Mouse (Mus musculus) cerebellum, adult 2 months (tissue): ENCODE results near the gene Serpinb2. TPM values are rescaled to one million over a fixed set of nuclear protein-coding genes. Genes with fewer than 3 reads are reported as not detected.
A peak's percentile ranks its signal among the peaks of the same experiment; 100 is the strongest.

Source experiments
- DNase-seq, 2 experiments: peaks; one replicate each; pipeline ENCODE4 v3.0.0; 2021
- H3K27ac ChIP-seq: fragments of 200-500 bp; 2 replicates; pipeline ENCODE4 v1.5.1; 2012; ENCODE audit warnings: low read length, control low read depth, inconsistent platforms; ENCODE audit not compliant: insufficient read depth
- H3K27me3 ChIP-seq: fragments of 200-500 bp; 2 replicates; pipeline ENCODE4 v1.6.1; 2012; ENCODE audit warnings: inconsistent platforms, mild to moderate bottlenecking, low read length, moderate library complexity; ENCODE audit not compliant: control insufficient read depth, insufficient read depth
- H3K4me1 ChIP-seq: fragments of 200-500 bp; 2 replicates; pipeline ENCODE4 v1.6.1; 2011; ENCODE audit warnings: low read length; ENCODE audit not compliant: control insufficient read depth, insufficient read depth
- H3K4me3 ChIP-seq: fragments of 200-500 bp; replicated peaks from 2 replicates; pipeline ENCODE3; 2011; ENCODE audit warnings: mild to moderate bottlenecking, low read depth, low read length, control low read depth; ENCODE audit not compliant: insufficient read depth
- CTCF ChIP-seq: fragments of 200-500 bp; IDR thresholded peaks from 2 replicates; pipeline ENCODE4 v1.5.1; 2011; ENCODE audit warnings: low read depth, mild to moderate bottlenecking, control low read depth, low read length, moderate library complexity, borderline replicate concordance; ENCODE audit not compliant: insufficient read depth
- POLR2A ChIP-seq: fragments of 200-500 bp; IDR thresholded peaks from 2 replicates; pipeline ENCODE4 v1.6.1; 2011; ENCODE audit warnings: low read length, control low read depth, borderline replicate concordance; ENCODE audit not compliant: insufficient read depth
- WGBS: fragments of 180-500 bp; shearing (Covaris S2); methylation state at CpG from one replicate; pipeline ENCODE4 v1.1.7; 2018; 5-methylcytosine and 5-hydroxymethylcytosine counted together
- polyA plus RNA-seq: library from polyadenylated mRNA; depleted of rRNA; stranded (reverse); fragments of >200 nt; gene quantifications from 2 replicates; pipeline ENCODE4 v1.2.3, GENCODE M21; 2012

Serpinb2 gene
- polyA plus RNA-seq, 1 experiment = 0.47 TPM

DNA sequence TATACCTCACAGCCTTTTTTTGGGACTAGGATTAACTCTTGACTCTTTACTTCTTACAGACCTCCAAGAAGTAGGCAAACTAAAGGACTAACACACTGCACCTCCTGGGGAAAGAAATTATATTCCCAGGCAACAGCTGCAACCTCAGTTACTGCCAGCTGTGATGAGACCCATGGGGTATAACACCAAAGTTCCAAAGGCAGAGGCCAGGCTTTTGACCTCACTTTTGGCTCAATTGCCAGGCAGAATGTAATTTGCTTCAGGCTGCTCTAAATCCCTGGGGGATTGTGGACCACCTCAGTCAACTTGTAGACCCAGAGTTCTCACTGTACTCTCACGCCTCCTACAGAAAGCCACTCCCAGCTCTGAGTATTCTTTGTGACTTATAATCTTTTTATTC is 26.2 kb downstream of the Serpinb2 start:
- WGBS = 62% methylated on average over 1 of the region's 1 CpGs
- Histone ChIP-seq H3K27me3 (no peaks in the 10 kb centered on the region), H3K4me1 (no peaks in the 10 kb centered on the region), H3K4me3 (no peak overlapping the region), H3K27ac (no peak overlapping the region)
- TF ChIP-seq CTCF (no peak), POLR2A (no peak)
- DNase-seq = no peak

- DNase-seq = no peak
- H3K27me3 ChIP-seq = no peaks in the 10 kb centered on the region
- 90% methylated on average over 3 of the region's 3 CpGs for WGBS
- no peaks in the 10 kb centered on the region for H3K4me1 ChIP-seq
- H3K27ac ChIP-seq = no peak overlapping the region
- no peak overlapping the region for H3K4me3 ChIP-seq
- TF ChIP-seq POLR2A (no peak), CTCF (no peak)
Measured at GRCm38 (mm10) chr1:107559494-107559893, 48.3 kb downstream of the Serpinb2 start.

DNA sequence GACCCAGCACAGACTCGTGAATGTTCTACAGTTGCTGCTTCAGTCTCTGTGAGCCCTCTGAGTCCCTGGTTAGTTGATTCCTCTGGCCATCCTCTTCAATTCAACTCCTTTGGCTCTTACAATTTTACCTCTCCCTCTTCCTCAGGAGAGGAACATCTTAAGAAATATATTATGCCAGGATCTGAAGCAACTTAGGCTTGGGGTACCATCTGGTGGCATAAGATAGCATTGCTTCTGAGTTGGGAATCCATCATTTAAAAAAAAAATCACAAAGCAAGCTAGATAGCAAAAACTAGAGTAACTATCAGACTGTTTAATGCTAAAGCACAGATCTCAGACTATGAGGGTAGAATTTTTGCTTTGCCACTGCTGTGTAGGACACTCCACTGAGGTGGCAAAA is 50.9 kb downstream of the Serpinb2 start:
- 83% methylated on average over 1 of the region's 1 CpGs for WGBS

DNA sequence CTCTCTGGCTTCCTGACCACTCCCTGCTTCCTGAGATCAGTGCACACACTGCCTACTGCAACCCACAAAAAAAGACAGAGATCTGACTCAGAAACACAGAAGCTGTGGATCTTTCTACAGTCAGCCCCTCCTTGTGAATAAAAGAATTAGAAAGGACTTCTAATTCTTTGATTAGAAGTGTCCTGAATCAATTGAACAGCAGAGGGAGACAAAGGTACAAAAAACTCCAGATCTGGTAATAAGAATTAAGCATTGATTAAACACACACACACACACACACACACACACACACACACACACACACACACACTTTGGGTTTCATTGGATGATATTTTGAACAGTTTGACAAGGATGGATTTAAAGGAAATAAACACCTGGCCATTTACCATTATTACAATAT is 54.4 kb downstream of the Serpinb2 start:
- Histone ChIP-seq H3K4me3 (no peak overlapping the region), H3K27me3 (no peaks in the 10 kb centered on the region), H3K4me1 (no peaks in the 10 kb centered on the region), H3K27ac (no peak overlapping the region)
- DNase-seq = peak in 1 of 2 experiments; percentile 45
- TF ChIP-seq POLR2A (no peak), CTCF (0 out of 2 replicates have a peak, but pooled peaks have one; percentile 29)

More for the DNA sequence above, 50.9 kb downstream of the Serpinb2 start:
- Histone ChIP-seq H3K4me3 (no peak overlapping the region), H3K4me1 (no peaks in the 10 kb centered on the region), H3K27me3 (no peaks in the 10 kb centered on the region), H3K27ac (no peak overlapping the region)
- no peak for DNase-seq
- no peak for TF ChIP-seq POLR2A
- TF ChIP-seq CTCF = no peak

- no peaks in the 10 kb centered on the region for H3K4me1 ChIP-seq
- no peak for DNase-seq
- 89% methylated on average over 2 of the region's 2 CpGs for whole genome bisulfite sequencing
- no peak overlapping the region for H3K27ac ChIP-seq
- H3K27me3 ChIP-seq = no peaks in the 10 kb centered on the region
- TF ChIP-seq CTCF (no peak), POLR2A (no peak)
- H3K4me3 ChIP-seq = no peak overlapping the region
Measured at GRCm38 (mm10) chr1:107576094-107576493, 64.9 kb downstream of the Serpinb2 start.

DNA sequence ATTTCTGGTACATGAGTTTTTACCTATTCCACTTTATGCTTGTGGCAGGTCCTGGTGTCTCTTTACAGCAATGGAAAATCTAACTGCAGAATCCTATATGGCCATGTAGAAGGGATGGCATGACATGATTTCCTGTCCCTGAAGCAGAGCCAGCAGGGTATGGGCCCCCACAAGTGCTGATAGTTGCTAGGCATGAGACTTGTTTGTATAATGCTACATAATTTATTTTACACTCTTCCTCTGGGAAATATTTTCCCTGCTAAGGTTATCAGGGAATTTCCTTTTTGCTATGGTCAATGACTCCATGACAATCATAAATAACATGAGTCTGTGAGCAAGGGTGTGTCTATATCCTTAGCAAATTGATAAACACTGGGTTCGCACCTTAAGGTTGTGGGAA is 66.3 kb downstream of the Serpinb2 start:
- DNase-seq = no peak
- TF ChIP-seq CTCF (no peak), POLR2A (no peak)
- Histone ChIP-seq H3K27me3 (no peaks in the 10 kb centered on the region), H3K27ac (no peak overlapping the region), H3K4me1 (no peaks in the 10 kb centered on the region), H3K4me3 (no peak overlapping the region)
- 98% methylated on average over 1 of the region's 1 CpGs for WGBS

DNA sequence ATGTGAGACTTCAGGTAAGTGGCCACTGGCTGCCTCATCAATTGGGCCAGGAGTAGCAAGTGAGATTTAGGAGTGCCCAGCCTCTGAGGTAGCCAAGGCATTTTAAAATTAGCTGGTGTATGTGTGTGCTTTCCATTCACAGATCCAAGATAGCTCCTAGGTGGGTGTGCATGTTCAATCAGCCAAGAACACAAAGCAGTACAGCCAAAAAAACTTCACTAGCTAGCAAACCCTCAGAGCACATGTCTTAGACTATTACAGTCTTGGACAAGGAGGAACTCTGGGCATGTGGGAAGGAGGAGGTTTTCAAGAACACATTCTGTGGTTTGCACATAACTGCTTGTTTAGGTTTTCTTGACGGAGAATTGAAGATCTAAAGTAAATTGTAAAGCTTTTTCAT is 70.0 kb downstream of the Serpinb2 start:
- H3K27ac ChIP-seq = no peak overlapping the region
- peak in 1 of 2 experiments; percentile 15 for DNase-seq
- 85% methylated on average over 1 of the region's 1 CpGs for WGBS
- H3K4me1 ChIP-seq = no peaks in the 10 kb centered on the region
- no peak overlapping the region for H3K4me3 ChIP-seq
- H3K27me3 ChIP-seq = no peaks in the 10 kb centered on the region
- TF ChIP-seq CTCF (no peak), POLR2A (no peak)

DNA sequence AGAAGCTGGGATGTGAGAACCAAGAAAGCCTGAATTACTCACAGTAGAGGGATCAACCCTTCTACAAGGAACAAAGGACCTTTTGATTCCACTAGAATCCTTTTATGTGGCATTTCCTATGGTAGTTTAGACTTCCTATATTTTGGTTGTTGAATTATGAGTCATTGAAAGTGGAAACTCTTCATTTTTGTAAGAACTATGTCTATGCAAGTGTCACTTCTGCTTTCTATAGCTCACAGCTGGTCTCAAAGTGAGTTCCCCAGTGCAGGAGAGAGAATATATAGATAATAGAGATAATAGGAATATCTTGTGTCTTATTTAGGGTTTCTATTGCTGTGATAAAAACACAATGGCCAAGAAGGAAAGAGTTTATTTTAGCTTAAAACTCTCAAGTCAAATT is 71.7 kb downstream of the Serpinb2 start:
- Histone ChIP-seq H3K27ac (no peak overlapping the region), H3K4me3 (no peak overlapping the region), H3K4me1 (peaks cover 7% of the 10 kb centered on the region; the same call in 1 of the 2 replicates), H3K27me3 (no peaks in the 10 kb centered on the region)
- no peak for DNase-seq
- TF ChIP-seq CTCF (no peak), POLR2A (no peak)
